Mouse (Mus musculus) layer of hippocampus, adult 2 months (tissue): ENCODE measurements around the gene Smtnl2. TPM values are rescaled to one million over a fixed set of nuclear protein-coding genes. Genes with fewer than 3 reads are reported as not detected.
A peak's percentile ranks its signal among the peaks of the same experiment; 100 is the strongest.

Experiments used
- DNase-seq, 2 experiments: peaks; one replicate each; pipeline ENCODE4 v3.0.0; 2022; ENCODE audit warnings: low spot score in 2 of 2
- H3K27ac ChIP-seq: fragments of 200-600 bp; 2 replicates; pipeline ENCODE4 v1.8.1; 2022
- H3K4me3 ChIP-seq: fragments of 200-600 bp; 2 replicates; pipeline ENCODE4 v1.8.1; 2022; ENCODE audit warnings: mild to moderate bottlenecking
- CTCF ChIP-seq: fragments of 200-600 bp; conservative IDR thresholded peaks from 2 replicates; pipeline ENCODE4 v1.8.1; 2022; ENCODE audit warnings: antibody characterized with exemption, mild to moderate bottlenecking, moderate library complexity
- total RNA-seq, 2 experiments: library from RNA; stranded (reverse); gene quantifications; 2 replicates each; pipeline ENCODE4 v1.2.3; 2021

The Smtnl2 gene
- total RNA-seq, 2 experiments from 2014 or later = 2.2 to 3.8 TPM

DNA sequence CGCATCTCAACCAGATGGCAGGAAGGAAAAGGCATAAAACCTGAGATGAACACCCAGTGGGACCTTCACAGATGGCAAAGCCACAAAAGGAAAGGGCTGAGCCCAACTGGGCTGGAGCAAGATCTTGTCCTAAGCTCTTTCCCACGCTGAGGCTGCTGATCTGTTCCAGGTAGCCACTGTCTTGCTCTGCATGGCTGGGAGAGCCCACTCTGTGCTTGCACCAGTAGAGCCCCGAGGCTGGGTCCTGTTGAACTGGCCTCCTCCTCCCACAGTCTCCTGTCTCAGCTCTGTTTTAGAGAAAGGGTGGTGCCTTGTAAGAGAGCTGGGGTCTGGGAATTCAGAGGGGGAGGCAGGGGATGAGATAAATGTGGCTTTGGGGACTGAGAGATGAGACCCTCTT is 4.4 kb downstream of the Smtnl2 start:
- Histone ChIP-seq H3K4me3 (no peak overlapping the region), H3K27ac (no peak overlapping the region)
- TF ChIP-seq CTCF = no peak
- DNase-seq = no peak

DNA sequence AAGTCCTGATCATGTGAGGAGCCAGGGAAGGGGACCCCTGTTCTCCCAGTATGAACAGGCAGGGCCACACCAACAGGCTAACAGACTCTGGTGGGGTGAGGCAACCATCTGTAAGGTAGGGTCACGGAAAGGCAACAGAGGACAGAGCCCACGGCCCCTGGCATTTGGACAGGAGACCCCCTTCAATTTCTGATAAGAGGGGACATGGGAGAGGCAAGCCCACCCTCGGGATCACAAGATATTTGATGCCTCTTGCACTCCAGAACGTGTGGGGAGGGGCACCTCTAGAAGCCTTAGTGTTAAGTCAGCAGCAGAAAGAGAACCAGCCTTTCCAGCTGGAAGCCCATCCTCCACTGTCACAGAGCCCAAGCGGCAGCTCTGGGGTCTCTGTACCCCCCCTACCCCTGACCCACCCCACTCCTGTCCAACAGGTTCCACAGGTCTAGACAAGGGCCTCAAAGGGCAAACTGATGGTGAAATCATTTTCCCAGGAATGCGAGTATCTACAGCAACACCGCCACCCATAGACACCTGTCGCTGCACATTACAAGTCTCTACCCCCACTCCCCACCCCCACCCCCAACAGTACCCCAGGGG is 5.3 kb downstream of the Smtnl2 start:
- no peak for DNase-seq
- H3K4me3 ChIP-seq = no peak overlapping the region
- no peak overlapping the region for H3K27ac ChIP-seq
- TF ChIP-seq CTCF = no peak

DNA sequence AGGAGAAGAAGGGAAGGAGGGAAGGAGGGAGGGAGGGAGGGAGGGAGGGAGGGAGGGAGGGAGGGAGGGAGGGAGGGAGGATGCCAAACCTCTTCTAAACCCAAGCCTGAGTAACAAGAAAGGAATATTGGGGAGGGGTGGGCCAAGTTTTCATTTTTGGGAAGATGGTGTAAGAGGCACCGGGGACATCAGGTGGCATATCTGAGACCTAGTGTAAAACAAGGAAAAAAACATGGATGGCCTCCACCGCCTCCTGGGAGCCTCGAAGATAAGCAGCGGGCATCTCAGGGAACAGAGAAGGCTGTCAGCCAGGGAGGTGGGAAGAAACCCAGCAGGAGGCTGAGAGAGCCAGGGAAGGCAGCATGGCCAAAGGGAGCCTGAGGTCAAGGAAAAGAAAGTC is 6.0 kb downstream of the Smtnl2 start:
- no peak for TF ChIP-seq CTCF
- H3K27ac ChIP-seq = no peak overlapping the region
- H3K4me3 ChIP-seq = no peak overlapping the region
- no peak for DNase-seq

DNA sequence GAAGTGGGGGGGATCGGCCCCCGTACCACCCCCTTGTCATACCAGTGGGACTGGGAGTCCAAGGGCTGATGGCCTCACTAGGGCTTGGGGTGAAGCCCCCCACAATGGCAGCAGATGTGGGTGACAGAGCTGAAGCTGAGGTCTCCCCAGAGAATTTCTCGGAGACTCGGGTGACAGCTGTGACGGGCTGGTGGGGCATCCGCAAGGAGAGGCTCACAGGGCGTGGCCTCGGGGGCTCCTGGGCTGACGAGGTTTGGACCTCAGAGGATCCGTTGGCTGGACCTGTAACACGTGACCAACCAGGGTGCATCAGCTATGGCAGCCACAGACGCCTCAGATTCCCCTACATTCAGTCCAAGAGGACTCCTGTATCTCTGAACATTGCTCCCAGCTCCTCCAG is 8.5 kb downstream of the Smtnl2 start:
- DNase-seq = no peak
- no peak for TF ChIP-seq CTCF
- H3K4me3 ChIP-seq = no peak overlapping the region
- H3K27ac ChIP-seq = no peak overlapping the region

DNA sequence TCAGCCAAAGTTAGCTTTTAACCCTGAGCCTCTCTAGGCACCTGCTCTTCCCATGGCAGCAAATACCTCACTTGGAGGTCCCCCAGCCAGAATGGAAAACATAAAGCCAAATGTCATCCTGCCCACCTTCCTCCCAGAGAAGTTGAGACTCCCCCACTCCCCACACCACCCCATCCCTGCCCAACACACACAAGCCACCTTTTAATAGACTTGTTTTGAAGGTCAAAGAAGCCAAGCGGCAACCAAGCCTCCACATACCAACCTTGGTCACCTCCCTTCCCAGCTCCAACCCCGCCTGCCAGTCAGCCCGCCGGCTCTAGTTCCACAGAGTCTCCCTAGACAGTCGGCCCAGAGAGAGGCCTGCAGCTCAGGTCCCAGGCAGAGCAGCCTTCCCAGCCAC is 9.5 kb downstream of the Smtnl2 start:
- H3K4me3 ChIP-seq = no peak overlapping the region
- TF ChIP-seq CTCF = no peak
- H3K27ac ChIP-seq = no peak overlapping the region
- DNase-seq = no peak

DNA sequence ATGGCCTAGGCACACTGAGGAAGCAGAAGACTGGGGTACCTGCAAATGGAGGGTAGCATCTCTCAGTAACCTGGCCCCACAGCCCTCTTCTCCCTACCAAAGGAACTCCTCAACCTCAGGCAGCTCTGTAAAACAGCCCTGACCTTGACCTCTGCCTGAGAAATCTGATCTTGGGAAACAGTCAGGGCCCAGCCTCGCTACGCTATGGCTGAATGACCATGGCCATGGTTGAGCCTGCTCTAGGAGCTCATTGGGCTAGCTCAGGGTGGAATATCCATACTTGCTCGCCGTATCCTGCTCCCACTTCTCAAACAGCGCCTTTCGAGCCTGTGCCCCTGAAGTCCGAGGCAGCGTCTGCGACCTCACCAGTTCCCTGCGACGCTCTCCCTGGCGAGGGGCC is 10.4 kb downstream of the Smtnl2 start:
- no peak overlapping the region for H3K4me3 ChIP-seq
- H3K27ac ChIP-seq = no peak overlapping the region
- no peak for TF ChIP-seq CTCF
- no peak for DNase-seq

DNA sequence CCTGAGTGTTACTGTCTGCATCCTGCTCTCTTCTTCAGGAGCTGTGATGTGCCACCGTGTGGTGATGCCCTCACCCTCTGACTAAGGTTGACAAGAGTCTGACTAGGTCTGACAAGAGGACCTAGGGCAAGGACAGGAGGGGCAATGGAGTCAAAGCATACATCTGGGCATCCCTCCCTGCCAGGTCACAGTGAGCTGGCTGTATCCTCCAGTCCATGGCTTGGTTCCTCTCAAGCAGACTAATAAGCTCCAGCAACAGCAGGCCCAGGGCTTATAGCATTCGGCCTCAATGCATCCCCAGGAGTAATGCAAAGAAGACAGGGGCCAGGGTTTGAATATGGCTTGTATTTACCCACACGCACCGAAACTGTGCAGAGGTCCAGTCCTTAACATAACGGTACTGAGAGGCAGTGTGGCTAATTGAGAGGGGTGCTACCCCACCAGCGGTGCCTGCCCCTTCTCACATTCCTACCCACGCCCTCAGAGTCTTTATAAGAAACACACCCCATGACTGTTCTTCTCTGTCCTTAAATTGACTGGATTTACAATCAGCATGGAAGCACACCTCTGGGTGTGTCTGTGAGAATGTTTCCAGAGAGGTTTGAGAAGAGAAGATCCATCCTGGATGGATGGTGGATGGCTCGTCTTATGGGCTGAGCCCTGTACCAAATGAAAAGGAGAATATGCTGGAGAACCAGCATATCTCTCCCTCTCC is 13.5 kb downstream of the Smtnl2 start:
- no peak overlapping the region for H3K4me3 ChIP-seq
- H3K27ac ChIP-seq = no peak overlapping the region
- no peak for TF ChIP-seq CTCF
- no peak for DNase-seq

DNA sequence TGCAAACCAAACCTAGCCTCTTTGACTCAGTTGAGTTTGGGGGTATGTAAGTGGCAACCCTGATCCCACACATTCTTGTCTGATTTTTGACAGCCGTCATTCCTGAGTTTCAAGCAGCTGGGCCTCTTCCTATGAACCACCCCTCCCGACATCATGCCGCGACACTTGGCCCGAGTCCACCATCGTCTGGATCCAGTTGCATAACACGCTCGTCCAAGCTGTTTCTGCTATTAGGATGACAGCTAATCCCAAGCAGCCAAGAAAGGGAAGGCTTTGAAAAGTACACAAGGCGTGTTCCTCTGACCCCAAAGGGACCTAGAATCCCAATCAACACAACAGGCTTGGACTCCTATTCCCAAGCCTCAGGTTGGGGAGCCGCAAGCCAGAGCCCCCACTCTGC is 14.4 kb downstream of the Smtnl2 start:
- H3K4me3 ChIP-seq = no peak overlapping the region
- H3K27ac ChIP-seq = no peak overlapping the region
- DNase-seq = peak in 1 of 2 experiments; percentile 54
- TF ChIP-seq CTCF = no peak

DNA sequence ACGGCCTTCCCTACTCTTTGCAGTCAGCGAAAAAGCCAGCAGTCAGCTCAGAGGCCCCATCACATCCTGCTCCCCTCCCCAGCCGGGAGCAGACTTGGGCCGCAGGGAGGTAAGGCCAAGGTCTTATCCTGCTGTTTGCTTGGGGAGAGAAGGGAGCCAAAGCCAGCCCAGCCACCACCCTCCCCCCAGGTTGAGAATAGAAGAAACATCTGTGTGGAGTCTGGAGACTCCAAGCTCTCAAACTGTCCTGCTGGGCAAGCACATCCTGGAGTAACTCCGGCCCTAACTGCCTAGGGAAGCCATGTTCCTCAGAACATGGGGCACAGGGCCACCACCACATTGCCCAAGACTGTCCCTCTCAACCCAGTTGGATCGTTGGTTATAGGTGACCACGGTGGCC is 14.9 kb downstream of the Smtnl2 start:
- H3K27ac ChIP-seq = no peak overlapping the region
- no peak for TF ChIP-seq CTCF
- DNase-seq = no peak
- no peak overlapping the region for H3K4me3 ChIP-seq

DNA sequence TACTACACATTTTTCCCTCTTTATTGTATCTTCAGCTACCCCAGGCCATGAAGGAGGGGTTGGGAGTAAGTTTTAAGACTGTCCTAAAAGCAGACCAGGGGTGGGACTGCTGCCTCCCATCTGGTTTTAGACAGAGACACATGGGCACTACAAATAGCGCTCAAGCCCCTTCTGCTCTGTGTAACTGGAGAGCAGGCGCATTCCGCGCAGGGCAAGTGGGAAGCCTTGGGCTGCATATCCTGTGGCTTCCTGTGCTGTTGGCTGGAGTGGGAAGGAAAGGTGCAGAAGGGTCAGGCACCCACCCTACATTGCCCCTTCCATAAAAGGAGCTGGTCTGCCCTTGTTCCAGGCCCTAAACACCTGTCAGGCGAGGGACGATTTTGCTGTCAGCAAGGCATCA is 15.9 kb downstream of the Smtnl2 start:
- Histone ChIP-seq H3K4me3 (no peak overlapping the region), H3K27ac (no peak overlapping the region)
- DNase-seq = no peak
- no peak for TF ChIP-seq CTCF

DNA sequence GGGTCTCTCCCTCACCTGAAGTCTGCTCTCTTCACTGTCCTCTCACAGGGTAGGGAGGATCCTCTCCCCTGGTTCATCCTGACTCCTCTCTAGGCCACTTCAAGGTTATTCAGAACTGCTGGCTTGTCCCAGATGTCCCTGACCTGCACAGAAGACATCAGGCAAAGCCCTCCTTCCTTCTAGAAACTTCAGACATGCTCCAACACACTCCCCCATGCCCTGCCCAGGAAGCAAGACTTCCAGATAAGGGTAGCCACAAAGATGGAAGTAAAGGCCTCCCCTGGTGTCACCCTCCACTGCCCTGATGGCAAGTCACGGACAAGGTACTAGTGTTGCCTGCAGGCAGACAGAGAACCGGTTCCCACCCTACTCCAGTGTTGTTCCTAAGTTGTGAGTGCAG is 16.8 kb downstream of the Smtnl2 start:
- Histone ChIP-seq H3K27ac (no peak overlapping the region), H3K4me3 (no peak overlapping the region)
- no peak for DNase-seq
- TF ChIP-seq CTCF = no peak

DNA sequence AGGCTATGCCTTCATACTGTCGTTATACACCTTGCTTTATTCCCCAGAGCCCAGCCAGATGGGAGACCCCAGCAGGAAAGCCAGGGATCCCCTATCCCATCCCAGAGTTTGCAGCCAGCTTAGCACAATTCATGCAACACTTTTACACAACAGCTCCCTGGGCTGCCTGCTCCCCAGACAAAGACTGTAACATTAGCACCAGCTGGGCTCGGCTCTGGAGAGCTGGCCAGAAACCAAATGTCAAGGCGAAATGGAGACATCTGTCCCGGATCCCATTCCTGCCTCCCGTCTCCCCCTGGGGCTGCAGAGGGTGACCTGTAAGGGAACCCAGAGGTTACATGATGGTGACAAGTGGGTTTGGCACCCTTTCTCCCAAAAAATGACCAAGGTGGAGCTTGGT is 17.8 kb downstream of the Smtnl2 start:
- no peak for DNase-seq
- Histone ChIP-seq H3K27ac (no peak overlapping the region; the same call in 1 of the 2 replicates), H3K4me3 (no peak overlapping the region)
- TF ChIP-seq CTCF = no peak

DNA sequence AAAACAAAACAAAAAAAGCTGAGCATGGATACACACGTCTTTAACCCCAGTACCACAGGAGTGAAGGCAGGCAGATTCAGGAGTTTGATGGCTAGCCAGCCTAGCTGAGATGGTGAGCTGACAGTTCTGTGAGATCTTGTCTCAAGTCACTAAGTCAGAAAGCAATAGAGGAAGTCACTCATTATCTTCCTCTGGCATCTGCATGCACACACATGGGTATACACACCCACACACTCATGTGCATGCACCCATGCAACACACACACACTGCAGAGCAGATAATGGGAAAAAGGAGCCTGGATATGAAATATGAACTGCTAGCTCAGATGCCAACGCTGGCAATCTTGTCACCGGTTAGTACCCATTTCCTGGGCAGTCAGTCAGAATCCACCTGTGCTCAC is 18.3 kb downstream of the Smtnl2 start:
- no peak for TF ChIP-seq CTCF
- H3K4me3 ChIP-seq = no peak overlapping the region
- no peak overlapping the region; the same call in 1 of the 2 replicates for H3K27ac ChIP-seq
- no peak for DNase-seq

DNA sequence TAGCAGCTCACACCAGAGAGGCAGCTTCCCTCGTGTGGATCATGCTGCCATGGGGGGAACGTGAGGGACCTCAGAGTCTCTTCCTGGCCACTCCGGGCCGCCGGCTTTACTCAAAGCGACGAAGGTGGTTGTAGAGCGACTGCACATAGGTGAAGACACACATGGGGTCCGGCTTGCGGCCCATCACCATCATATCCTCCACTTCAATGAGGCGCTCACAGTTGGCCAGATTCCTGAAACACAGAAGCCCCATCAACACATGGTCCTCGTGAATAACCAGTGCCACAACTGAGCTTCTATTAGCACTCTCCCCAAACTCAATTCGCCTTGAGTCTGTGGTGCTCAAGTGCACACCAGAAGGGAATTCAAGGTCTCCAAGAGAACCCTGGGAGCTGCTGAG is 20.3 kb downstream of the Smtnl2 start:
- H3K27ac ChIP-seq = no peak overlapping the region
- no peak overlapping the region for H3K4me3 ChIP-seq
- DNase-seq = no peak
- no peak for TF ChIP-seq CTCF
